Mouse (Mus musculus) hindbrain, embryonic 15.5 days (tissue): ENCODE results near the gene Dhx35. TPM values are rescaled to one million over a fixed set of nuclear protein-coding genes. Genes with fewer than 3 reads are reported as not detected.

ENCODE experiments used
- ATAC-seq: fragments of 200-750 bp; cut with Nextera tagmentation; 2 replicates; pipeline ENCODE4 v1.8.0; 2017; ENCODE audit warnings: low read depth, moderate number of reproducible peaks, moderate TSS enrichment; ENCODE audit not compliant: low FRiP score
- H3K27ac ChIP-seq: fragments of 300-500 bp; sonication (generic); replicated peaks from 2 replicates; pipeline ENCODE4 v1.5.1; 2015; ENCODE audit warnings: mild to moderate bottlenecking, inconsistent platforms
- H3K27me3 ChIP-seq: fragments of 300-500 bp; sonication (generic); 2 replicates; pipeline ENCODE4 v1.6.1; 2015; ENCODE audit warnings: control low read depth, inconsistent platforms
- H3K36me3 ChIP-seq: fragments of 300-500 bp; sonication (generic); 2 replicates; pipeline ENCODE4 v1.6.1; 2015; ENCODE audit warnings: control low read depth, inconsistent platforms
- H3K4me1 ChIP-seq: fragments of 300-500 bp; sonication (generic); replicated peaks from 2 replicates; pipeline ENCODE4 v1.6.1; 2015; ENCODE audit warnings: control low read depth, inconsistent platforms
- H3K4me2 ChIP-seq: fragments of 300-500 bp; sonication (generic); 2 replicates; pipeline ENCODE4 v1.6.1; 2015; ENCODE audit warnings: moderate library complexity, mild to moderate bottlenecking, inconsistent platforms
- H3K4me3 ChIP-seq: fragments of 300-500 bp; sonication (generic); 2 replicates; pipeline ENCODE4 v1.5.1; 2015; ENCODE audit warnings: mild to moderate bottlenecking, inconsistent platforms
- H3K9ac ChIP-seq: fragments of 300-500 bp; sonication (generic); 2 replicates; pipeline ENCODE4 v1.6.1; 2015; ENCODE audit warnings: inconsistent platforms
- H3K9me3 ChIP-seq: fragments of 300-500 bp; sonication (generic); 2 replicates; pipeline ENCODE4 v1.6.1; 2016; ENCODE audit warnings: control low read depth, inconsistent platforms
- WGBS: fragments of 180-500 bp; shearing (Covaris S2); methylation state at CpG from one replicate; pipeline ENCODE4 v1.1.7; 2015; 5-methylcytosine and 5-hydroxymethylcytosine counted together
- polyA plus RNA-seq: library from polyadenylated mRNA; unstranded; fragments of >200 nt; fragmentation: Nextera tagmentation; extraction: Ambion mirVana; gene quantifications from 2 replicates; pipeline ENCODE4 v1.2.1, GENCODE M21; 2015

Gene Dhx35
- polyA plus RNA-seq, 1 experiment from 2014 or later: 12.2 TPM

- Histone ChIP-seq H3K9me3 (no peaks in the 10 kb centered on the region), H3K36me3 (peaks cover 17% of the 10 kb centered on the region), H3K27ac (no peak overlapping the region), H3K4me3 (no peak overlapping the region), H3K9ac (no peak overlapping the region), H3K27me3 (no peaks in the 10 kb centered on the region), H3K4me1 (no peaks in the 10 kb centered on the region), H3K4me2 (no peak overlapping the region)
- ATAC-seq: no peak
Observed at GRCm38 (mm10) chr2:158815686-158816085, 21.1 kb downstream of the Dhx35 start.

GRCm38 (mm10) chr2:158816239-158816638, 21.6 kb downstream of the Dhx35 start:
- no peak overlapping the region for H3K27ac ChIP-seq
- ATAC-seq: no peak
- peaks cover 17% of the 10 kb centered on the region for H3K36me3 ChIP-seq
- no peak overlapping the region for H3K4me2 ChIP-seq
- no peaks in the 10 kb centered on the region for H3K4me1 ChIP-seq
- H3K9ac ChIP-seq: no peak overlapping the region
- 97% methylated on average over 4 of the region's 4 CpGs for WGBS
- H3K9me3 ChIP-seq: no peaks in the 10 kb centered on the region
- H3K4me3 ChIP-seq: no peak overlapping the region
- no peaks in the 10 kb centered on the region for H3K27me3 ChIP-seq

- Histone ChIP-seq H3K36me3 (peaks cover 17% of the 10 kb centered on the region), H3K9ac (no peak overlapping the region), H3K4me2 (no peak overlapping the region), H3K9me3 (no peaks in the 10 kb centered on the region), H3K4me1 (no peaks in the 10 kb centered on the region), H3K27ac (no peak overlapping the region), H3K4me3 (no peak overlapping the region), H3K27me3 (no peaks in the 10 kb centered on the region)
- no peak for ATAC-seq
- WGBS: 86% methylated on average over 8 of the region's 8 CpGs
Observed at GRCm38 (mm10) chr2:158817708-158818107, 23.1 kb downstream of the Dhx35 start.

- 88% methylated on average over 2 of the region's 2 CpGs for WGBS
Observed at GRCm38 (mm10) chr2:158828124-158828523, 33.5 kb downstream of the Dhx35 start.

GRCm38 (mm10) chr2:158829746-158830145, 35.1 kb downstream of the Dhx35 start:
- Histone ChIP-seq H3K27ac (no peak overlapping the region), H3K9me3 (no peaks in the 10 kb centered on the region), H3K4me2 (no peak overlapping the region), H3K4me1 (peaks cover 9% of the 10 kb centered on the region), H3K9ac (no peak overlapping the region), H3K27me3 (no peaks in the 10 kb centered on the region), H3K4me3 (no peak overlapping the region), H3K36me3 (peaks cover 20% of the 10 kb centered on the region; the same call in 1 of the 2 replicates)
- 74% methylated on average over 6 of the region's 6 CpGs for WGBS
- no peak for ATAC-seq

More at GRCm38 (mm10) chr2:158828124-158828523, 33.5 kb downstream of the Dhx35 start:
- H3K9ac ChIP-seq: no peak overlapping the region
- ATAC-seq: no peak
- no peak overlapping the region for H3K4me2 ChIP-seq
- H3K27ac ChIP-seq: no peak overlapping the region
- H3K4me3 ChIP-seq: no peak overlapping the region
- H3K9me3 ChIP-seq: no peaks in the 10 kb centered on the region
- H3K4me1 ChIP-seq: peaks cover 3% of the 10 kb centered on the region
- no peaks in the 10 kb centered on the region for H3K27me3 ChIP-seq
- H3K36me3 ChIP-seq: peaks cover 20% of the 10 kb centered on the region; the same call in 1 of the 2 replicates

- peak overlapping the region; percentile 40 for H3K27ac ChIP-seq
- peaks cover 16% of the 10 kb centered on the region; the same call in 1 of the 2 replicates for H3K36me3 ChIP-seq
- H3K4me3 ChIP-seq: no peak overlapping the region
- no peak overlapping the region for H3K9ac ChIP-seq
- ATAC-seq: peak; percentile 56; the same call in 1 of the 2 replicates
- WGBS: 54% methylated on average over 5 of the region's 5 CpGs
- H3K4me2 ChIP-seq: no peak overlapping the region
- H3K4me1 ChIP-seq: peaks cover 9% of the 10 kb centered on the region
- no peaks in the 10 kb centered on the region for H3K27me3 ChIP-seq
- no peaks in the 10 kb centered on the region for H3K9me3 ChIP-seq
Observed at GRCm38 (mm10) chr2:158833221-158833620, 38.6 kb downstream of the Dhx35 start.

GRCm38 (mm10) chr2:158833645-158834044, 39.0 kb downstream of the Dhx35 start:
- WGBS: 58% methylated on average over 2 of the region's 2 CpGs
- H3K4me1 ChIP-seq: peaks cover 9% of the 10 kb centered on the region
- peaks cover 12% of the 10 kb centered on the region; the same call in 1 of the 2 replicates for H3K36me3 ChIP-seq
- no peak for ATAC-seq
- peak overlapping the region; percentile 40 for H3K27ac ChIP-seq
- H3K9me3 ChIP-seq: no peaks in the 10 kb centered on the region
- H3K4me3 ChIP-seq: no peak overlapping the region
- H3K4me2 ChIP-seq: no peak overlapping the region
- H3K27me3 ChIP-seq: no peaks in the 10 kb centered on the region
- H3K9ac ChIP-seq: no peak overlapping the region

GRCm38 (mm10) chr2:158843287-158843686, 48.7 kb downstream of the Dhx35 start:
- Histone ChIP-seq H3K36me3 (peaks cover 7% of the 10 kb centered on the region; the same call in 1 of the 2 replicates), H3K4me3 (no peak overlapping the region), H3K4me1 (peaks cover 15% of the 10 kb centered on the region; the same call in 1 of the 2 replicates), H3K27ac (no peak overlapping the region), H3K27me3 (no peaks in the 10 kb centered on the region), H3K9me3 (no peaks in the 10 kb centered on the region), H3K4me2 (no peak overlapping the region), H3K9ac (no peak overlapping the region)
- WGBS: 70% methylated on average over 5 of the region's 5 CpGs
- no peak for ATAC-seq

GRCm38 (mm10) chr2:158845031-158845430, 50.4 kb downstream of the Dhx35 start:
- Histone ChIP-seq H3K4me2 (no peak overlapping the region), H3K27me3 (no peaks in the 10 kb centered on the region), H3K27ac (no peak overlapping the region), H3K9ac (no peak overlapping the region), H3K4me1 (peaks cover 10% of the 10 kb centered on the region; the same call in 1 of the 2 replicates), H3K9me3 (no peaks in the 10 kb centered on the region), H3K4me3 (no peak overlapping the region), H3K36me3 (peaks cover 7% of the 10 kb centered on the region; the same call in 1 of the 2 replicates)
- ATAC-seq: no peak
- WGBS: 76% methylated on average over 5 of the region's 5 CpGs

GRCm38 (mm10) chr2:158846208-158846607, 51.6 kb downstream of the Dhx35 start:
- Histone ChIP-seq H3K4me1 (0 out of 2 replicates have a peak, but pooled peaks cover 4% of the 10 kb centered on the region), H3K4me2 (no peak overlapping the region), H3K9me3 (no peaks in the 10 kb centered on the region), H3K27me3 (no peaks in the 10 kb centered on the region), H3K4me3 (no peak overlapping the region), H3K36me3 (0 out of 2 replicates have a peak, but pooled peaks cover 1% of the 10 kb centered on the region), H3K27ac (0 out of 2 replicates have a peak overlapping the region, but pooled peaks have one; percentile 21), H3K9ac (no peak overlapping the region)
- 0 out of 2 replicates have a peak, but pooled peaks have one; percentile 25 for ATAC-seq
- WGBS: 58% methylated on average over 2 of the region's 2 CpGs

- H3K9ac ChIP-seq: no peak overlapping the region
- no peaks in the 10 kb centered on the region for H3K27me3 ChIP-seq
- no peak overlapping the region for H3K4me3 ChIP-seq
- 95% methylated on average over 3 of the region's 3 CpGs for WGBS
- no peak overlapping the region for H3K27ac ChIP-seq
- H3K9me3 ChIP-seq: no peaks in the 10 kb centered on the region
- no peak overlapping the region for H3K4me2 ChIP-seq
- H3K4me1 ChIP-seq: 0 out of 2 replicates have a peak, but pooled peaks cover 4% of the 10 kb centered on the region
- H3K36me3 ChIP-seq: no peaks in the 10 kb centered on the region; the same call in 1 of the 2 replicates
- ATAC-seq: no peak
Observed at GRCm38 (mm10) chr2:158847991-158848390, 53.4 kb downstream of the Dhx35 start.

- WGBS: 74% methylated on average over 9 of the region's 9 CpGs
- no peaks in the 10 kb centered on the region for H3K9me3 ChIP-seq
- no peaks in the 10 kb centered on the region; the same call in 1 of the 2 replicates for H3K36me3 ChIP-seq
- H3K27ac ChIP-seq: no peak overlapping the region
- no peaks in the 10 kb centered on the region for H3K27me3 ChIP-seq
- H3K4me3 ChIP-seq: no peak overlapping the region
- no peak overlapping the region for H3K4me2 ChIP-seq
- 0 out of 2 replicates have a peak, but pooled peaks cover 4% of the 10 kb centered on the region for H3K4me1 ChIP-seq
- ATAC-seq: no peak
- no peak overlapping the region for H3K9ac ChIP-seq
Observed at GRCm38 (mm10) chr2:158849416-158849815, 54.8 kb downstream of the Dhx35 start.

GRCm38 (mm10) chr2:158852579-158852978, 58.0 kb downstream of the Dhx35 start:
- no peak for ATAC-seq
- no peaks in the 10 kb centered on the region for H3K9me3 ChIP-seq
- no peak overlapping the region for H3K4me3 ChIP-seq
- WGBS: 34% methylated on average over 2 of the region's 2 CpGs
- H3K27me3 ChIP-seq: no peaks in the 10 kb centered on the region
- no peaks in the 10 kb centered on the region for H3K4me1 ChIP-seq
- no peak overlapping the region for H3K4me2 ChIP-seq
- no peak overlapping the region for H3K27ac ChIP-seq
- H3K36me3 ChIP-seq: peaks cover 6% of the 10 kb centered on the region; the same call in 1 of the 2 replicates
- H3K9ac ChIP-seq: no peak overlapping the region
